Mouse (Mus musculus): Measurements from ENCODE around the gene Olfr159. TPM values are rescaled to one million over a fixed set of nuclear protein-coding genes. Genes with fewer than 3 reads are reported as not detected.
"Not testable (repeated sequence)": the region's sequence is repeated elsewhere in the genome, so short reads cannot be mapped to it uniquely, and the experiment has no call there.

Gene Olfr159
- polyA plus RNA-seq (2016; fragmentation: Nextera tagmentation; extraction: Ambion mirVana): not detected in 2 replicates

- ATAC-seq (ENCODE audit: low FRiP score): no peak
- Histone ChIP-seq H3K9me3 (no peaks in the 10 kb centered on the region), H3K4me2 (no peak within 1 kb of the TSS), H3K4me3 (replicated peaks) (no peak within 1 kb of the TSS), H3K9ac (no peak within 1 kb of the TSS), H3K36me3 (replicated peaks) (no peaks in the 10 kb centered on the region), H3K27me3 (no peaks in the 10 kb centered on the region), H3K4me1 (no peaks in the 10 kb centered on the region), H3K27ac (no peak within 1 kb of the TSS)
- WGBS: 84% methylated on average over 6 of the region's 6 CpGs
These were observed at the start of gene Olfr159 for GRCm38 (mm10) chr4:43770909-43771308. Gene Olfr159, minus strand, starts transcription at chr4:43771009.

GRCm38 (mm10) chr4:43798936-43799335 lies 28.1 kb upstream of the Olfr159 start:
- Histone ChIP-seq H3K4me1 (no peaks in the 10 kb centered on the region), H3K27me3 (no peaks in the 10 kb centered on the region), H3K4me2 (no peak overlapping the region), H3K4me3 (replicated peaks) (no peak overlapping the region), H3K9me3 (peaks cover 7% of the 10 kb centered on the region; the same call in 1 of the 2 replicates), H3K9ac (no peak overlapping the region), H3K36me3 (replicated peaks) (no peaks in the 10 kb centered on the region), H3K27ac (no peak overlapping the region)
- WGBS: 87% methylated on average over 7 of the region's 7 CpGs
- ATAC-seq (ENCODE audit: low FRiP score): no peak

DNA sequence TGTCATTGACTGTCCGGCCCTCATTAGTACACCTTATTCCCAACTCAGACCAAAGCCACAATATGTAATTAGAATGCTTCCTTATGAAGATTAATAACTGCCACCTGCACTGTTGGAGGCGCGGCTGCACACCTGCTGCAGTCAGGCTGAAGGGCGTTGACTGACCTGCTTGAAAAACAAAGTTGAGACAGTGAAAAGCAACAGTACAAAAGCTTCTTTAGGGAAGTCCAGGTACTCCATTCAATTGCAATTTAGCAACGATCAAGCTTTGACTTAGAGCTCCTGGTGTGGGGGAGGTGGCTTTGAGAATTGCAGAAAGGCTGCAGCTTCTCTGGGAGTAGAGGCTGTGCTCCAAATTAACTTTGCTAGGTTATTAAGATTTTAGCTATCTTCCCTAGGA lies 25.0 kb upstream of the Olfr159 start:
- H3K4me3 ChIP-seq (replicated peaks); H3K4me2 ChIP-seq; H3K9me3 ChIP-seq; H3K4me1 ChIP-seq; H3K9ac ChIP-seq; H3K36me3 ChIP-seq (replicated peaks); ATAC-seq (ENCODE audit: low FRiP score); H3K27ac ChIP-seq; H3K27me3 ChIP-seq: not testable (repeated sequence)
- 83% methylated on average over 5 of the region's 5 CpGs for WGBS

GRCm38 (mm10) chr4:43795296-43795695 lies 24.5 kb upstream of the Olfr159 start:
- H3K27me3 ChIP-seq: no peaks in the 10 kb centered on the region
- H3K4me2 ChIP-seq: no peak overlapping the region
- ATAC-seq (ENCODE audit: low FRiP score): no peak
- H3K9me3 ChIP-seq: no peaks in the 10 kb centered on the region
- no peak overlapping the region for H3K27ac ChIP-seq
- no peaks in the 10 kb centered on the region for H3K4me1 ChIP-seq
- H3K36me3 ChIP-seq (replicated peaks): no peaks in the 10 kb centered on the region
- no peak overlapping the region for H3K9ac ChIP-seq
- 79% methylated on average over 6 of the region's 6 CpGs for WGBS
- no peak overlapping the region for H3K4me3 ChIP-seq (replicated peaks)

GRCm38 (mm10) chr4:43772304-43772703 lies 1.5 kb upstream of the Olfr159 start:
- Histone ChIP-seq H3K9ac (no peak overlapping the region), H3K27me3 (no peaks in the 10 kb centered on the region), H3K27ac (no peak overlapping the region), H3K36me3 (replicated peaks) (no peaks in the 10 kb centered on the region), H3K4me1 (no peaks in the 10 kb centered on the region), H3K4me2 (no peak overlapping the region), H3K9me3 (no peaks in the 10 kb centered on the region), H3K4me3 (replicated peaks) (no peak overlapping the region)
- 31% methylated on average over 2 of the region's 2 CpGs for WGBS
- no peak for ATAC-seq (ENCODE audit: low FRiP score)

DNA sequence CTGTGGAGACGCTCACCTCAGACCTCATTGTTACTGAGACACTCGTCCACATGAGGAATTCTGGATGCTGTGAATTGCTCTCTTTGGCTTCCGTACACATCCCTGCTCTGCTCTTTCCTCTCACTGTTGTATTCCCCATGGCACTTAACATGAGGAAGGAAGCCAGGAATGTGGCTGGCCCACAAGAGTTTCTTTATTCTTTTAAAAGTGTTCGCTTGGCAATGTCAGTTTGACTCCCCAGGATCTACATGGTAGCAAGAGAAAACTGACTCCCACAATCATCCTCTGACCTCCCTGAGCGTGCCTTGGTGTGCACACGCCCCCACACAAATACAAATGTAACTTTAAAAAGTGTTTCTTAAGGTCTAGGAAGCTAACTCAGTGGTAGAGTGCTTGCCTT lies 817 bp upstream of the Olfr159 start:
- Histone ChIP-seq H3K36me3 (replicated peaks) (no peaks in the 10 kb centered on the region), H3K27ac (no peak overlapping the region), H3K4me1 (no peaks in the 10 kb centered on the region), H3K27me3 (no peaks in the 10 kb centered on the region), H3K9me3 (no peaks in the 10 kb centered on the region), H3K4me3 (replicated peaks) (no peak overlapping the region), H3K4me2 (no peak overlapping the region), H3K9ac (no peak overlapping the region)
- 67% methylated on average over 6 of the region's 6 CpGs for WGBS
- ATAC-seq (ENCODE audit: low FRiP score): no peak

DNA sequence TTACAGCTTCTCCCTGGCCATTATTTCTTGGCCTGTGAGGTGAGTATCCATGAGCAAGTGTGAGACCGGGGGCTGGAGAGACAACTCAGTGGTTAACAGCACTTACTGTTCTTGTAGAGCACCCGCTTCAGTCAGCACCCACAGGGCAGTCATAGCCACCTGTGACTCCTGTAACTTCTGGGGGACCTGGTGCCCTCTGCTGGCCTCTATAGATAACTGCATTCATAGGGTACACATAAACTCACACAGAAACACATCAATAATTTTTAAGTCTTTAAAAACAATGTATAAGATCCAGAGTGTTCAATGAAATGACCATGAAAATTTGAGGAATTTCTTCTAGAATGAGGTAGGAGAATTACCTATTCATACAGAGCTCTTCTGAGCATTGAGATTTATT lies 1.4 kb downstream of the Olfr159 start:
- H3K9me3 ChIP-seq: no peaks in the 10 kb centered on the region

GRCm38 (mm10) chr4:43768341-43768740 lies 2.5 kb downstream of the Olfr159 start:
- Histone ChIP-seq H3K4me2 (no peak overlapping the region), H3K27me3 (no peaks in the 10 kb centered on the region), H3K4me1 (no peaks in the 10 kb centered on the region), H3K9me3 (no peaks in the 10 kb centered on the region), H3K27ac (no peak overlapping the region), H3K9ac (no peak overlapping the region), H3K4me3 (replicated peaks) (no peak overlapping the region), H3K36me3 (replicated peaks) (no peaks in the 10 kb centered on the region)
- WGBS: 90% methylated on average over 5 of the region's 5 CpGs
- ATAC-seq (ENCODE audit: low FRiP score): no peak

More for the DNA sequence above, 1.4 kb downstream of the Olfr159 start:
- WGBS: 97% methylated on average over 2 of the region's 2 CpGs
- no peaks in the 10 kb centered on the region for H3K36me3 ChIP-seq (replicated peaks)
- H3K4me2 ChIP-seq: no peak overlapping the region
- H3K27ac ChIP-seq: no peak overlapping the region
- ATAC-seq (ENCODE audit: low FRiP score): no peak
- no peak overlapping the region for H3K4me3 ChIP-seq (replicated peaks)
- H3K9ac ChIP-seq: no peak overlapping the region
- no peaks in the 10 kb centered on the region for H3K27me3 ChIP-seq
- no peaks in the 10 kb centered on the region for H3K4me1 ChIP-seq

DNA sequence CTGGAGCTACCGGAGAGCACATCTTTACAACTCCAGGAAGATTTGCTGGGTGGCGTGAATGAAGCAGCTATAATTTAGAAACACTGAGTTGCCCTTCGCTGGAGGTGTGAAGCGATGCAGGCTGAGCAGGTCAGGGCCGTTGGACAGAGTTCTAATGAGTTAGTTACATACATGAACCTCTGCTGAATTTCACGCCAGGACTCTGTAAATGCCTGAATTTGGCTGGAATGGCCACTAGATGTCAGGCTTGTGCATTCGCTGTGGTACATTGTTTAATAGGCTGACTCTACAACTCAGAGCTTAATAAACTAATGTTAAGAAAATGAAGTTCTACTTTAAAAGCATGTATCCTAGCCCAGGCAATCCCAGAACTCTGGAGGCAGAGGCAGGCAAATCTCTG lies 7.4 kb downstream of the Olfr159 start:
- H3K9me3 ChIP-seq: no peaks in the 10 kb centered on the region
- ATAC-seq (ENCODE audit: low FRiP score): no peak
- 24% methylated on average over 7 of the region's 7 CpGs for WGBS
- H3K27me3 ChIP-seq: no peaks in the 10 kb centered on the region
- H3K27ac ChIP-seq: no peak overlapping the region
- no peaks in the 10 kb centered on the region for H3K4me1 ChIP-seq
- H3K4me3 ChIP-seq (replicated peaks): no peak overlapping the region
- H3K4me2 ChIP-seq: no peak overlapping the region
- no peaks in the 10 kb centered on the region for H3K36me3 ChIP-seq (replicated peaks)
- no peak overlapping the region for H3K9ac ChIP-seq

DNA sequence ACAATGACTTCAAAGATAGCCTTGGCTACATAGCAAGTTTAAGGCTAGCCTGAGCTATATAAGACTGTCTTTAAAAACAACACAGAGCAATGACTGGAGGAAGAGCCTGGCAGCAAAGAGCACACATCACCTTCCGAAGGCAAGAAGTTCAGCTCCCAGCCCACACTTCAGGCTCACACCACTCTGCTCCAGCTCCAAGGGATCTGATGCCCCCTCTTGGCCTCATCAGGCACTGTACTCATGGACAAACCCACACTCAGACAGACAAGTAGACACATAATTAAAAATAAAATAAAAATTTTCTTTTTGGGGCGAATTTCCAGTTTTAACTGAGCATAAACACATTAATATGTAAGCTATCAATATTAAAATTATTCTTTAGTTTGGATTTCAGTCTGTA lies 9.5 kb downstream of the Olfr159 start:
- ATAC-seq (ENCODE audit: low FRiP score): no peak
- no peak overlapping the region for H3K27ac ChIP-seq
- H3K4me1 ChIP-seq: no peaks in the 10 kb centered on the region
- H3K4me2 ChIP-seq: no peak overlapping the region
- no peaks in the 10 kb centered on the region for H3K9me3 ChIP-seq
- H3K9ac ChIP-seq: no peak overlapping the region
- H3K36me3 ChIP-seq (replicated peaks): no peaks in the 10 kb centered on the region
- H3K4me3 ChIP-seq (replicated peaks): no peak overlapping the region
- WGBS: 76% methylated on average over 2 of the region's 2 CpGs
- H3K27me3 ChIP-seq: no peaks in the 10 kb centered on the region

DNA sequence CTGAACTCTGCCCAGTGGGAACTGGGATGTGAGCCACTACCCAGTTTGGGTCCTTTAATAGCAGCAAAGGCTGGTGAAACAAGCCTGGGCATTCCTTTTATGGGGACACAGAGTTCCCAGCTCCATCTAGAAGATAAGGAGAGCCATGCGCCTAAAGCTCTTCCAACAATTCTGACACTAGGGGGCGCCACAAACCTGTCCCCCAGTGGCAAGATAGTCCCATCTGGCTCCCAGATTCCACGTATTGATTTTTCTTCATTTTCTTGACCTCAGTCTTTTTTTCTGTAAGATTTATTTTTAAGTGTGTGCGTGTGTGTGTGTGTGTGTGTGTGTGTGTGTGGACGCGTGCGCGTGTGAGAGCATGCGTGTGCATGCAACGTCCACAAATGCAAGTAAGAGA lies 10.3 kb downstream of the Olfr159 start:
- H3K9me3 ChIP-seq: no peaks in the 10 kb centered on the region
- no peak overlapping the region for H3K4me2 ChIP-seq
- H3K27ac ChIP-seq: no peak overlapping the region
- H3K36me3 ChIP-seq (replicated peaks): no peaks in the 10 kb centered on the region
- H3K27me3 ChIP-seq: no peaks in the 10 kb centered on the region
- no peak overlapping the region for H3K4me3 ChIP-seq (replicated peaks)
- 75% methylated on average over 10 of the region's 10 CpGs for WGBS
- H3K4me1 ChIP-seq: no peaks in the 10 kb centered on the region
- H3K9ac ChIP-seq: no peak overlapping the region
- no peak for ATAC-seq (ENCODE audit: low FRiP score)

- Histone ChIP-seq H3K9ac (no peak overlapping the region), H3K4me3 (replicated peaks) (no peak overlapping the region), H3K4me2 (no peak overlapping the region), H3K27ac (no peak overlapping the region), H3K4me1 (no peaks in the 10 kb centered on the region), H3K36me3 (replicated peaks) (no peaks in the 10 kb centered on the region), H3K27me3 (no peaks in the 10 kb centered on the region), H3K9me3 (no peaks in the 10 kb centered on the region)
- 83% methylated on average over 21 of the region's 21 CpGs for WGBS
- ATAC-seq (ENCODE audit: low FRiP score): no peak
These were observed 11.0 kb downstream of the Olfr159 start for GRCm38 (mm10) chr4:43759571-43760418.

- no peak overlapping the region for H3K4me2 ChIP-seq
- no peaks in the 10 kb centered on the region for H3K36me3 ChIP-seq (replicated peaks)
- WGBS: 83% methylated on average over 6 of the region's 6 CpGs
- ATAC-seq (ENCODE audit: low FRiP score): no peak
- H3K9me3 ChIP-seq: no peaks in the 10 kb centered on the region
- H3K9ac ChIP-seq: no peak overlapping the region
- H3K27me3 ChIP-seq: no peaks in the 10 kb centered on the region
- no peak overlapping the region for H3K4me3 ChIP-seq (replicated peaks)
- no peak overlapping the region for H3K27ac ChIP-seq
- H3K4me1 ChIP-seq: no peaks in the 10 kb centered on the region
These were observed 13.6 kb downstream of the Olfr159 start for GRCm38 (mm10) chr4:43757213-43757612.
